Mouse (Mus musculus): Measurements from ENCODE around the gene Scd4.

The Scd4 gene

GRCm38 (mm10) chr19:44394972-44395371 is 62.1 kb downstream of the Scd4 start:
- in situ Hi-C loops (cut with MboI; ENCODE audit: unreplicated experiment in 2 of 2): loop anchor here in 1 of 2 experiments (25.0 kb wide), 1 partner anchor 708 kb away; the partner anchor contains the start of gene Entpd7

All from v-Abl transformed pro-B cells (cell line).